Mouse (Mus musculus): ENCODE measurements around the gene Utrn.

GRCm38 (mm10) chr10:12704290-12704689 lies 164.9 kb downstream of the Utrn start:
- TF ChIP-seq CTCF (IDR thresholded peaks at IDR 0.05; ENCODE audit: borderline replicate concordance, insufficient read depth, low read depth, low read length) (no peak), POLR2A (IDR thresholded peaks at IDR 0.05; ENCODE audit: borderline replicate concordance, insufficient read depth, low read length) (no peak)
